Mouse (Mus musculus) ES-E14 (cell line): Measurements from ENCODE around the gene Cst6. TPM values are rescaled to one million over a fixed set of nuclear protein-coding genes. Genes with fewer than 3 reads are reported as not detected.

Experiments
- DNase-seq: peaks from one replicate; pipeline ENCODE4 v3.0.0-alpha.2; 2013; ENCODE audit warnings: low read depth, low spot score
- H3K27ac ChIP-seq: 2 replicates; pipeline ENCODE4 v1.5.1; 2012; ENCODE audit warnings: low read depth, mild to moderate bottlenecking, low read length, moderate library complexity, mixed read lengths; ENCODE audit not compliant: poor library complexity, insufficient read depth, severe bottlenecking
- H3K36me3 ChIP-seq: 2 replicates; pipeline ENCODE4 v1.6.1; 2012; ENCODE audit warnings: mild to moderate bottlenecking, low read length, moderate library complexity, mixed read lengths; ENCODE audit not compliant: control insufficient read depth, poor library complexity, insufficient read depth, severe bottlenecking
- H3K4me1 ChIP-seq, 2 experiments: fragments of 150-350 bp in 1 of 2; sonication (generic) in 1 of 2; 2 replicates each; pipeline ENCODE4 v1.6.1; 2012; ENCODE audit warnings: low read length in 2 of 2, mild to moderate bottlenecking in 1 of 2, mixed read lengths in 1 of 2; ENCODE audit not compliant: control insufficient read depth in 2 of 2, insufficient read depth in 2 of 2, poor library complexity in 1 of 2
- H3K4me3 ChIP-seq, 2 experiments: fragments of 150-350 bp in 1 of 2; sonication (generic) in 1 of 2; 2 replicates each; pipeline ENCODE4 v1.5.1; 2012; ENCODE audit warnings: low read length in 2 of 2, low read depth in 1 of 2, mild to moderate bottlenecking in 1 of 2, mixed read lengths in 1 of 2; ENCODE audit not compliant: insufficient read depth in 1 of 2, poor library complexity in 1 of 2, severe bottlenecking in 1 of 2
- H3K9ac ChIP-seq: 2 replicates; pipeline ENCODE4 v1.6.1; 2012; ENCODE audit warnings: low read depth, mild to moderate bottlenecking, low read length, mixed read lengths; ENCODE audit not compliant: poor library complexity, insufficient read depth, severe bottlenecking
- H3K9me3 ChIP-seq: fragments of 150-350 bp; sonication (generic); 2 replicates; pipeline ENCODE4 v1.6.1; 2012; ENCODE audit warnings: low read depth, mild to moderate bottlenecking, low read length; ENCODE audit not compliant: control insufficient read depth, insufficient read depth
- CHD2 ChIP-seq: IDR thresholded peaks from 2 replicates; pipeline ENCODE4 v1.6.1; 2014; ENCODE audit warnings: mild to moderate bottlenecking, low read depth, low read length, inconsistent platforms
- HCFC1 ChIP-seq: IDR thresholded peaks from 2 replicates; pipeline ENCODE4 v1.6.1; 2012; ENCODE audit warnings: low read length, inconsistent platforms, borderline replicate concordance; ENCODE audit not compliant: insufficient read depth
- MAFK ChIP-seq: IDR thresholded peaks from 2 replicates; pipeline ENCODE4 v1.6.1; 2014; ENCODE audit warnings: mild to moderate bottlenecking, low read depth, low read length, inconsistent platforms; ENCODE audit not compliant: insufficient read depth
- ZC3H11A ChIP-seq: IDR thresholded peaks from 2 replicates; pipeline ENCODE4 v1.6.1; 2012; ENCODE audit warnings: low read depth, mild to moderate bottlenecking, inconsistent platforms, low read length, borderline replicate concordance
- ZNF384 ChIP-seq: IDR thresholded peaks from 2 replicates; pipeline ENCODE4 v1.6.1; 2012; ENCODE audit warnings: low read depth, low read length, inconsistent platforms
- in situ Hi-C, 2 experiments: fragments of 600-800 bp; cut with MboI; formaldehyde crosslinking; loops; one replicate each; pipeline ENCODE4 v1.15.1; 2025; ENCODE audit warnings: low sequenced_read_pairs in 2 of 2, inconsistent platforms in 1 of 2; ENCODE audit not compliant: unreplicated experiment in 2 of 2
- total RNA-seq: library from RNA; depleted of rRNA; stranded (reverse); fragments of 300-350 nt; gene quantifications from 2 replicates; pipeline ENCODE4 v1.2.3, GENCODE M21; 2012; rRNA removed

Gene Cst6
- total RNA-seq, 1 experiment, result 1.1 TPM

- no peak for DNase-seq
- Histone ChIP-seq H3K9ac (peak within 1 kb of the TSS; percentile 78), H3K27ac (no peak within 1 kb of the TSS), H3K4me1 (peaks cover 1 to 14% of the 10 kb centered on the region in 2 experiments; a peak in 3 of 4 replicates), H3K36me3 (peaks cover 2% of the 10 kb centered on the region; the same call in 1 of the 2 replicates), H3K9me3 (no peaks in the 10 kb centered on the region), H3K4me3 (peak within 1 kb of the TSS; percentile 71 to 74)
- in situ Hi-C loops, result no loop called here
- TF ChIP-seq MAFK, result no peak
- TF ChIP-seq ZNF384, result no peak
- TF ChIP-seq HCFC1, result no peak
- TF ChIP-seq CHD2, result no peak
These were observed 51.2 kb downstream of the Cst6 start, which contains the start of gene Gal3st3 for GRCm38 (mm10) chr19:5297903-5298800. Gene Gal3st3 (plus strand): TSS chr19:5298331.

GRCm38 (mm10) chr19:5296630-5297029 lies 52.7 kb downstream of the Cst6 start:
- H3K27ac ChIP-seq, result no peak overlapping the region
- H3K36me3 ChIP-seq, result peaks cover 13% of the 10 kb centered on the region
- H3K9me3 ChIP-seq, result no peaks in the 10 kb centered on the region
- peaks cover 1 to 10% of the 10 kb centered on the region in 2 experiments; a peak in 3 of 4 replicates for H3K4me1 ChIP-seq
- in situ Hi-C loops, result no loop called here
- no peak overlapping the region for H3K4me3 ChIP-seq
- no peak for DNase-seq
- TF ChIP-seq CHD2 (no peak), ZNF384 (no peak), HCFC1 (no peak), MAFK (no peak), ZC3H11A (no peak)
- no peak overlapping the region for H3K9ac ChIP-seq

GRCm38 (mm10) chr19:5295736-5296075 lies 53.7 kb downstream of the Cst6 start:
- Histone ChIP-seq H3K36me3 (peaks cover 18% of the 10 kb centered on the region), H3K4me3 (peak overlapping the region; percentile 76 to 82), H3K9me3 (no peaks in the 10 kb centered on the region), H3K27ac (peak overlapping the region; percentile 46; the same call in 1 of the 2 replicates), H3K4me1 (peaks cover 1 to 10% of the 10 kb centered on the region in 2 experiments; a peak in 3 of 4 replicates), H3K9ac (peak overlapping the region; percentile 84)
- in situ Hi-C loops, result no loop called here
- TF ChIP-seq CHD2, result no peak
- TF ChIP-seq HCFC1, result no peak
- no peak for TF ChIP-seq ZNF384
- no peak for TF ChIP-seq MAFK
- TF ChIP-seq ZC3H11A, result no peak
- no peak for DNase-seq

GRCm38 (mm10) chr19:5294972-5295735 lies 54.2 kb downstream of the Cst6 start, which contains the start of gene Sf3b2:
Gene Sf3b2 (minus strand): TSS chr19:5295455.
- peak; percentile 99 for DNase-seq
- Histone ChIP-seq H3K4me3 (peak within 1 kb of the TSS; percentile 97 to 100), H3K4me1 (peaks cover 1 to 9% of the 10 kb centered on the region in 2 experiments; a peak in 3 of 4 replicates), H3K27ac (peak within 1 kb of the TSS; percentile 95), H3K9me3 (no peaks in the 10 kb centered on the region), H3K36me3 (peaks cover 23% of the 10 kb centered on the region), H3K9ac (peak within 1 kb of the TSS; percentile 100)
- TF ChIP-seq HCFC1 (peak; percentile 100), ZNF384 (no peak), ZC3H11A (no peak), MAFK (no peak), CHD2 (peak; percentile 80)
- in situ Hi-C loops, result no loop called here

Other genes starting within 250 kb of the Cst6 start
- gene Rab1b, start 242.5 kb downstream of the Cst6 start, total RNA-seq, result 78.5 and 96.9 TPM in 2 replicates
- gene Klc2, start 231.0 kb downstream of the Cst6 start, total RNA-seq, result 14.7 and 22.9 TPM in 2 replicates
- 5.4 and 7.2 TPM in 2 replicates for gene Pacs1, start 76.5 kb downstream of the Cst6 start, total RNA-seq
- 165 and 175 TPM in 2 replicates for gene Sf3b2, start 54.1 kb downstream of the Cst6 start, total RNA-seq
- gene Gal3st3, start 51.2 kb downstream of the Cst6 start, total RNA-seq, result 2.1 and 3.2 TPM in 2 replicates
- not detected in 2 replicates for gene Catsper1, start 13.8 kb downstream of the Cst6 start, total RNA-seq
- gene Eif1ad, start 17.2 kb upstream of the Cst6 start, total RNA-seq, result 101 and 127 TPM in 2 replicates
- 213 and 281 TPM in 2 replicates for gene Banf1, start 17.6 kb upstream of the Cst6 start, total RNA-seq
- 111 and 118 TPM in 2 replicates for gene Sart1, start 39.1 kb upstream of the Cst6 start, total RNA-seq
- 1.5 and 2.7 TPM in 2 replicates for gene Tsga10ip, start 53.0 kb upstream of the Cst6 start, total RNA-seq
- 121 and 124 TPM in 2 replicates for gene Drap1, start 75.4 kb upstream of the Cst6 start, total RNA-seq
- gene AI837181, start 75.6 kb upstream of the Cst6 start, total RNA-seq, result 13.8 and 13.9 TPM in 2 replicates
- gene Fosl1, start 98.0 kb upstream of the Cst6 start, total RNA-seq, result 1.0 and 3.0 TPM in 2 replicates
- gene Ccdc85b, start 108.3 kb upstream of the Cst6 start, total RNA-seq, result 4.9 and 5.4 TPM in 2 replicates
- 52.4 and 62.0 TPM in 2 replicates for gene Fibp, start 111.0 kb upstream of the Cst6 start, total RNA-seq
- 4.5 and 11.7 TPM in 2 replicates for gene Ctsw, start 118.9 kb upstream of the Cst6 start, total RNA-seq
- gene Efemp2, start 124.4 kb upstream of the Cst6 start, total RNA-seq, result 18.0 and 23.9 TPM in 2 replicates
- 31.3 and 36.4 TPM in 2 replicates for gene Mus81, start 138.8 kb upstream of the Cst6 start, total RNA-seq
- 775 and 955 TPM in 2 replicates for gene Cfl1, start 140.9 kb upstream of the Cst6 start, total RNA-seq
- 1.7 and 1.8 TPM in 2 replicates for gene 1700020D05Rik, start 154.2 kb upstream of the Cst6 start, total RNA-seq
- gene Snx32, start 161.0 kb upstream of the Cst6 start, total RNA-seq, result 3.3 and 5.0 TPM in 2 replicates
- gene Ovol1, start 211.1 kb upstream of the Cst6 start, total RNA-seq, result 0.58 and 1.1 TPM in 2 replicates
- gene Ap5b1, start 218.5 kb upstream of the Cst6 start, total RNA-seq, result 6.4 and 9.5 TPM in 2 replicates